Mouse (Mus musculus) gastrocnemius, adult 8-10 months (tissue): ENCODE measurements around the gene Zmynd10. TPM values are rescaled to one million over a fixed set of nuclear protein-coding genes. Genes with fewer than 3 reads are reported as not detected.

Source experiments
- DNase-seq, 2 experiments: peaks; one replicate each; pipeline ENCODE4 v3.0.0; 2022; ENCODE audit warnings: low spot score in 2 of 2
- total RNA-seq, 4 experiments: library from RNA; stranded (reverse); gene quantifications; 2 replicates each; pipeline ENCODE4 v1.2.4; 2022

Zmynd10 gene
- total RNA-seq, 4 experiments from 2014 or later = 0.22 TPM; not detected in 3

- no peak for DNase-seq
These were observed 52.7 kb downstream of the Zmynd10 start for GRCm38 (mm10) chr9:107599842-107600241.

GRCm38 (mm10) chr9:107600745-107601144 lies 53.6 kb downstream of the Zmynd10 start:
- no peak for DNase-seq

Other genes starting within 250 kb of the Zmynd10 start
- gene Hemk1, start 208.9 kb upstream of the Zmynd10 start, total RNA-seq = 10 to 100 TPM in 3 of 4 experiments, 1 to 10 TPM in 1; 9.6 to 16.3 (median 11.7) TPM
- 10 to 100 TPM; 29.0 to 53.2 (median 38.4) TPM for gene 6430571L13Rik, start 206.7 kb upstream of the Zmynd10 start, total RNA-seq
- under 1 TPM; 0.15 to 0.65 (median 0.41) TPM for gene Cacna2d2, start 147.7 kb upstream of the Zmynd10 start, total RNA-seq
- 10 to 100 TPM; 15.4 to 19.0 (median 16.6) TPM for gene Tmem115, start 13.4 kb upstream of the Zmynd10 start, total RNA-seq
- 1 to 10 TPM; 3.5 to 4.9 (median 4.2) TPM for gene Cyb561d2, start 5.1 kb upstream of the Zmynd10 start, total RNA-seq
- gene Nprl2, start 5.1 kb upstream of the Zmynd10 start, total RNA-seq = 10 to 100 TPM; 10.4 to 13.4 (median 11.0) TPM
- 10 to 100 TPM in 3 of 4 experiments, 1 to 10 TPM in 1; 9.3 to 14.4 (median 11.9) TPM for gene Rassf1, start 4.3 kb downstream of the Zmynd10 start, total RNA-seq
- 10 to 100 TPM; 44.6 to 54.5 (median 46.9) TPM for gene Tusc2, start 16.0 kb downstream of the Zmynd10 start, total RNA-seq
- 10 to 100 TPM; 12.7 to 18.6 (median 16.7) TPM for gene Hyal2, start 20.6 kb downstream of the Zmynd10 start, total RNA-seq
- 1 to 10 TPM; 1.4 to 2.7 (median 1.9) TPM for gene Hyal1, start 29.6 kb downstream of the Zmynd10 start, total RNA-seq
- gene Naa80, start 31.6 kb downstream of the Zmynd10 start, total RNA-seq = 10 to 100 TPM; 12.1 to 16.8 (median 15.5) TPM
- gene Hyal3, start 33.5 kb downstream of the Zmynd10 start, total RNA-seq = under 1 TPM in 2 of 4 experiments, not detected in 2; 0.24 to 0.56 TPM
- gene Ifrd2, start 40.3 kb downstream of the Zmynd10 start, total RNA-seq = 10 to 100 TPM; 51.3 to 56.2 (median 54.0) TPM
- gene Sema3b, start 61.9 kb downstream of the Zmynd10 start, total RNA-seq = 10 to 100 TPM in 2 of 4 experiments, 1 to 10 TPM in 2; 8.7 to 12.4 (median 10.1) TPM
- 10 to 100 TPM; 62.4 to 78.5 (median 71.2) TPM for gene Gnai2, start 88.1 kb downstream of the Zmynd10 start, total RNA-seq
- 10 to 100 TPM; 37.4 to 49.3 (median 45.9) TPM for gene Slc38a3, start 122.2 kb downstream of the Zmynd10 start, total RNA-seq
- not detected for gene Gnat1, start 132.4 kb downstream of the Zmynd10 start, total RNA-seq
- gene Sema3f, start 163.2 kb downstream of the Zmynd10 start, total RNA-seq = 1 to 10 TPM; 3.3 to 4.6 (median 4.3) TPM
- gene Rbm5, start 223.7 kb downstream of the Zmynd10 start, total RNA-seq = 10 to 100 TPM; 21.0 to 34.8 (median 26.8) TPM